Mouse (Mus musculus): ENCODE measurements at regions not wholly inside any gene's neighbourhood (a gene's known extent, or its start where the extent isn't known, plus 50 kb on each side); places are given as distances from the start of the nearest gene placed in this dataset.

DNA sequence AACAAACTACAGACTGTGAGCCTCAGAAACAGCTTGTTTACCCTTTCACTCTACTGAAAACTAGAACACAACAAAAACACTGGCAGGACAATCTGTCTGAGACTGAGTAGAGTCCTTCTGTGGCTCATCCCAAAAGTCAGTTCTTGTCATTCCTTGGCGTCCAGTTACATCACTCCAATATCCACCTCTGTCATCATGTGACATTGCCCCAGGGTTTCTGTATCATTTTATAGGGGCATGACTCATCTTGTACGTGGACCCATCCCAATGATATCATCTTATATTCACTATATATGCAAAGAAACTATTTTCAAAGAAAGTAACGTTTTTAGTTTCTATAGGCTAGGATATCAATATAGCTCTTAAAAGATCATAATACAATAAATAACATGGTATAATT lies 152.3 kb downstream of the Dkk2 start:
- no peak for ATAC-seq (ENCODE audit: low TSS enrichment)

DNA sequence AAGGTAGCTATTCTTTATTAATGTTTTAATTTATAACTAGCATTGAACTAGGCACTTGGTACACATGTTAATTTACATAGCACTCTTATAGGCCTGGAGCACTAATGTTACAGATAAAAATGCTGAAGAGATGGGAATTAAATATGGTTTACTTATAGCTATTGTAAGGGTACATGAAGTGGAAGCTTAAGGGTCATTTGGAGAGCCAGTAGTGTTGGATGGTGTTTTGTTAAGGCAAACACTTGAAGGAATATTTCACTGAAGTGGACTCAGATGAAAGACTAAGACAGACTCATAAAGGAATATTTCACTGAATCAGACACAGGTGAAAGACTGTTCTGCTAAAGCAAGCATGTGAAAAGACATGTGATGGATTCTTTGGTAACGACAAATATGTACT lies 172.7 kb downstream of the Dkk2 start:
- no peak for ATAC-seq (ENCODE audit: low TSS enrichment)

DNA sequence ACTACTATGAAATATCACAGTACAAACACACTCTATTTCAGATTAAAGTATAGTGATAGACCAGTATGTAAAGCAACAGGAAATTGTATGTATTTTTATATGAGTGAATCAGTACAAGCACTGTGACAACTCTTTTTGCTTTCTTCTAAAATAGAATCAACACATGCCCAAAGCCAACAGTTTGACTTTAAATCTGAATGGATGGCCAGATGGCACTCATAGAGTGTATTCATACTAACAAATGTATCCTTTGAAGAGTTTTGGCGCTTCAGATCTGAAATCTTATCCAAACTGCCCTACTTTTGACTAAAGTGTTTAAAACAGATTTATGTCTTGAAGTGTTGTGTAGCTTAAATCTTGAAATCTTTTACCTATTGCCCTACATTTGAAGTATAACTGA lies 184.5 kb downstream of the Dkk2 start:
- ATAC-seq (ENCODE audit: low TSS enrichment): peak; percentile 99

DNA sequence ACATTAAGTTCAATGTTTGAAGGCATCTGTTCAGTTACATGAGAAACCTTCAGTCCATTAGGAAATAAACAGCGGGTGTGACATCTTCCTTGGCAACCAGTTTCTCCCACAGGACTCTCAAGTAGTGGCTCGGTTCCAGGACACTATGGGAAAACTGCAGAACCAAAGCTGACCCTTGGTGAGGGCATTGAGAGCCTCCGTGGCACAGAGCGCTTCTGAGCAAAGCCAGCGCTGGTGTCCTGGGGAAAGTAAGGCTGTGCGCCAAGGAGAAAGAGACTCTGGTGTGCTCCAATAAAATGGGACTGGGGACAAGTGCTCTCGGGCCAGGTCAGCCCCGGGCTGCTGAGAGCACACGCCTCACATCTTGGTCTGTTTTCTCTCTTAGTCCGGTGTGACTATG lies 189.7 kb downstream of the Dkk2 start:
- ATAC-seq (ENCODE audit: low TSS enrichment): no peak

DNA sequence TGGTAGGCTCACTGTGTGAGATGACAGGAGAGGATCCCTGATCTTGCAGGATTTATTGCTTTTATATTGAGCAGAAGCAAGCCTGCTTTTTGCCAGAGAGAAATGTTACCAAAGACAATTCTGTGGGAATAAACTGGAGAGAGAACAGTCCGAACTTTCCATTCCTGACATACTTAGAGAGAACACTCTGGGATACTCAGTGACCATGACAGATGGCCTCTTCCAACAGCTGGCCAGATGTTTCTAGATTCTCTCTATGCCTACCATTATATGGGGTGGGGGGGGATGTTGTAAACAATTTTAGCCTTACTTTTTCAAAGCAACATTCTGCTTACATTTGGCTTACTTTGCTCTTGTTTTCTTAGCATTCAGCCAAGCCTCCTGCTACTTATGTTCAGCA lies 192.7 kb downstream of the Dkk2 start:
- ATAC-seq (ENCODE audit: low TSS enrichment): no peak

DNA sequence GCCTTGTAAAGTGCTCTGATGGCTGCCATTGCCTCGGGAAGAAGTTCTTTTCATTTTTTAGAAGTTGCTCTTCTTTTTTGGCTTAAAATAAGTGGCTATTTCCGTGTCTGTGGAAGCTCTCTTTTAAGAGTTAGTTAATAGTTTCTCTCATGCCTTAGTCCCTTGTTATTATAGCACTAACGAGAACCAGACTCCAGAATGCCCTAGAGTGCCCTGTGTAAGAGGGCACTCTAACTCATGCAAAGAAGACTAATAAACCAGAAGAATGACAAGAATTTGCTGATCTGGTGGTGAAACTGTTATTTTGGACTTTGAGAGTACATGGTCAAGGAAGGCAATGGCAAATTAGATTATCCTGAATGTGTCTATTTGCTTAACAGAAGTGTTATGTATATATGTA lies 202.6 kb downstream of the Dkk2 start:
- ATAC-seq (ENCODE audit: low TSS enrichment): no peak

DNA sequence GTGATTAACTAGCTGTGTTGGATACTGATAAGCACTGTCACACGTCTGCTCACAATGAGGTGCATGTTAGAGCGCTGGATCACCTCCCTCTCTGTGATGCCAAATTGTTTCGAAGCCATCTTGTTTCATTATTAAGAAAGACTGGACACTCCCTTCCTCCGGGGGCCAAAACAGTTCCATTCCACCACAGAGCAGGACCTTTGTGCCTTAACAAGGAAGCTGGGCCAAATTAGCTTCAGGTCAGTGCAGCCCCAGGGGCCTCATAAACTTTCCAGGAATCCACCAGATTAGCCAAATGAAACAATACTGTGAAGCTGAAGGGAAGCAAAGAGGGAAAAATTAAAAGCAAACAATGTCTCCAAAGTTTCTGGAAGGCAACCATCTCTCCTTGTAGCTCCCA lies 241.9 kb downstream of the Dkk2 start:
- ATAC-seq (ENCODE audit: low TSS enrichment): no peak

DNA sequence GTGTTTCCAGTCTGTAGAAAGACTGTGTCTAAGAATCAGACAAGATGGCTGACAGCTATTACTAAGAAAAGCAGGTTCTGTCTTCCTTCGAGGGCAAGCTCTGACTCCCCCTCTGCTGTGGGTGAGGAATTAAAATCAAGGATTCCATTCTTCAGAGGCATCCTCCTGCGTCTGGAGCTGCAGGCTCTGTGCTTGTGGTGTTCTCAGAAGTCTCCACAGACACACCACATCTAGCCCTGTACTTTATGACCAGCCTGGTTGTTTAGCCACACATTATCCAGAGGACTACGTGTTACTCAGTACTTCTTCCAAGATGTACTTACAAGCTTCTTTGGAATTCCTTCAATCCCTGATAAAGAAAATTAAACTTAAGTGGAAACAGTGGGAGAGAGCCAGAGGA lies 258.5 kb downstream of the Dkk2 start:
- ATAC-seq (ENCODE audit: low TSS enrichment): no peak

DNA sequence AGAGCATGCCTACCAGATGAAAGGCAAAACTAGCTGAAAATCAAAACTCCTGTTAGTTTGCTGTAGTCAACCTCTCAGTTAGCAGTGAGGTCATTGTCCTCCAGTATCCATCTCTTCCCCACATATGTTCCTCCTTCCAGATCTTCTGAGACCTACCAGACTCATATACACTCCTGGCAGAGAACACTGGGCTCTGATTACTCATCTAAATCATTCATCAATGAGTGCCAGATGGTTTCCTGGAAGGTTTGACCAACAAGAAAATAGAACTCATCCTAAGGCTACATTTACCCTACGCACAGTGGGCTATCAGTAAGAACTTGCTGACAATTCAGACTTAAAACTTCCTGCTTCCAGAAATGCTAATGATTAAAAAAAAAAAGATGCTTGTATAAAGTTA lies 260.8 kb downstream of the Dkk2 start:
- no peak for ATAC-seq (ENCODE audit: low TSS enrichment)

DNA sequence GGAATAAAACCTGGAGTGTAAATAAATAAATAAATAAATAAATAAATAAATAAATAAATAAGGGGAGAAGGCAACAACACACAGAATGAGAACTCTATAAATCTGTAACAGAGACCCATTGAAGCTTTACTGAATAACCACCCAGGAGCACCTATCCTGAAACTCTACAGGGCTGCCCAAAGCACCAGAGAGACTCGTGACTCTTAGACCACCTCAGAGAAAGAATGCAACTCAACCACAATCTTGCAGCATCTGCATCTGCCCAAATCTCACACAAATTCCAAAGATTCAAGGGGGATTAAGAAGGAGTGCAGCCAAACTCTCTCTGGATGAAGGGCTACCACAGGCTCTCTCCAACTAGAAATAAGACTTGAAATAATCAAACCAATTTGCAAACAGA lies 264.5 kb downstream of the Dkk2 start:
- ATAC-seq (ENCODE audit: low TSS enrichment): no peak

DNA sequence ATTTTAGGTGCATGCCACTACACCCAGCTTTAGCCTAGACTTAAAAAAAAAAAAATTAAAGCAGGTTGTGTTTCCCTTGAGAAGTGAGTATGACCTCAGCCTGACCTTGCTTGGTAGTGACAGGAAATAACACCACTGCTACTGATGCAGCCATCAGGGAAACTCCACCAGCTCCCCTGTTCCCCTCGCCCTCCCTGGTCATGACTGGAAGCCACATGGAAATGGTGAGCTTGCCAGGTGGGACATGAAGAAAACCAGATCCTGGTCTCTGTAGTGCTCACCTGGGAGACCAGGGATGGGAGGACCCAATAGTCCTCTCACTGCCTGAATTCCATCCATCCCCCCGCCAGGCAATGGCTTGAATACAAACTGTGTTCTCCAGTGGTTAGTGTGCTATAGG lies 268.1 kb downstream of the Dkk2 start:
- no peak for ATAC-seq (ENCODE audit: low TSS enrichment)

DNA sequence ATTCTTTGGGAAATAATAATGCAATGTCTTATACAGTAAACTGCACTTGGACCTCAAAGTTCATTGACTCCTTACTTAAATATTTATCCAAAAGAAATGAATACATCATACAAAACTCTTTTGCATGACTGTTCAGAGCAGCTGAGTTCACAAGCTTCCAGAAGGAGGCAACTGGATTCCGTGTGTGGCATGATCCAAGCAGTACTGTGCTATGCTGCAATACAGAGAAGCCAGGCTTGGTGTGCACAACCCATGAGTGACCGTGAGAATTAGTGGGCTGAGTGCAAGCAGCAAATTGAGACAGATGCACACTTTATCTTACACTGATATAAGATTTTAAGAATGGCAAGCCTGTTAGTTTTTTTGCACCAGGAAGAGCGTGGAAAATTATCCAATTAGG lies 270.0 kb upstream of the Gimd1 start:
- no peak for ATAC-seq (ENCODE audit: low TSS enrichment)

DNA sequence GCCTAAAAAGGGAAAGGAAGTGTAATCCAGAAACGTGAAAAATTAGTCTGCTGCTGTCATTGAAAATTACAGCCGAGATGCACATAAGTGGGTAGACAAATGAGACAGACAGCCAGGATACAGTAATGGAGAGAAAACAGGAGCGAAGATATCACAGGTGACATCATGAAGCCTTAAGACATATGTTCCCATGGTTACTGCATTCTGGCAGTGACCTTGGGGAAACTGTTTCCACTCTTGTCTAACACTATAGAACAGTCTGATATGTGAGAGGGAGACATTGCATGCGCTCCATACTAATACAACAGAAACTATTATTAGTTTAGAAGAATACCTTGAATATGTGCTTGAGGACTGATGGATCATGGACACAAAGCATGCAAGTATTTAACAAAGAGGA lies 254.0 kb upstream of the Gimd1 start:
- no peak for ATAC-seq (ENCODE audit: low TSS enrichment)

DNA sequence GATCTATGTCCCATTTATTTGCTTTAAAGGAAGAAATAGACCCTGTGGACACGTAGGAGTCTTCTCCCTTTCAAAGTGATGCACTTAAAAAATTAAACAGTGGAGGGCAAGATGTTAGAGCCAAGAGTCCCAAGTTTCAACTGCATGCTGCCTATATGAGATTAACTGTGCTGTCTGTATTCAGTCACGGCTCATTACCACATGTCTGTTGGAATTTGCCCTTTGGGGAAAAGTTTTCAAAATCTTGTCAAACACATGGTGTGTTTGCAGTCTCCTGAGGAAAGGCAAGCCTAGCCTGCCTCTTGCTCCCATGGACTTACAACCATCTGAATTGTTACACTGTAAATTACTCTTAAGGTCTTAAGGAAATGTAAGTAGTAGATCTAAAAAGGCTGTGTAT lies 211.9 kb upstream of the Gimd1 start:
- ATAC-seq (ENCODE audit: low TSS enrichment): no peak

DNA sequence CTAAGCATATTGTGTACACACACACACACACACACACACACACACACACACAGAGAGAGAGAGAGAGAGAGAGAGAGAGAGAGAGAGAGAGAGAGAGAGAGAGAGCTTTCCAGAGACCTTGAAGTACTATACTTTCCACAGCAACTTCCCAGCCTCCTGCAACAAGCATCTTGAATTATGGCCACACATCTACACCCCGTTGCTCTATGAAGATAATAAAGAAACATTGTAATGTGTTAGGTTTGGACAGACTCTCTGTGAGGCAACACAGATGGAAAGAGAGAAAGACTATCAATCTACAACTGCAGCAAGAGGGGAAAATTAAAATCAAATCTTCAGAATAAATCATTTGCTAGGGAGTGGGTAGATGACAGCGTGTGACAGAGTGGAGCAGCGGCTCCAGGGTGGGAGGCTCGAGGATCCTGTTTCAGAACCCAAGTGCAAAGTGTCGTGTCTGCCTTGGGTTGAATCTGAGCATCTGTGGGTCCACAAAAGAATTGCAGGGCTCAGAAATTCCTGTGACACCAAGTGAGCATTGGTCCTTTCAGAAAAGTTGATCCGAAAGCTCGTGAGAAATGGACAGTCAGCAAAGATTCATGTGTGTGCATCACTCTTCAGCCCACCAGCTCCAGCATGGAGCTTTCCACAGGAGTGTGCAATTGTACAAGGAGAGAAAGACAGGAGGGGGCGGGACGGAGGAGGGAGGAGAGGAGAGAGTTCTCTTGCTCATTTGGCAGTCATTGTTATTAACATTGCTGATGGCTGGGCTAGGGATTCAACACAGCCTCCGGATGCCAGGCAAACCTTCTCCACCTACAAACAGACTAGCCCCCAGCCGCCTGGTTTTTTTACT lies 203.6 kb upstream of the Gimd1 start:
- ATAC-seq (ENCODE audit: low TSS enrichment): peak; percentile 70

DNA sequence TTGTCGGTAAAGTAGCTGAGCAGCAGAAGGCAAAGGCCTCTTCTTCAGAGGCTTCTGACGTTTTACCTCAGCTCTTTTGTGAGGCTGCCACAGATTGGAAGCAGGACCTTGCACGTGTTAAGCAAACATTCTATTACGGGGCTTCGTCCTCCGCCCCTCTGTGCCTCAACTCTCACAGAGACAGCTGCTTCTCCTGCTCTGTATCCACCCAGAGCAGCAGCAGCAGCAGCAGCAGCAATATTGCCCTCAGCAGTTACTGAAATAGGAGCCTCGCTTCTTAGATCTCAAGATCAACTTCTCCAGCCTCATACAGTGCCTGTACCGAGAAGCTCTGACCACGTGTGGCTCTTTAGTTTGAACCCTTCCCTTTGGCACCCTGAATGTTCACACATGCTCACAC lies 202.4 kb upstream of the Gimd1 start:
- no peak for ATAC-seq (ENCODE audit: low TSS enrichment)

DNA sequence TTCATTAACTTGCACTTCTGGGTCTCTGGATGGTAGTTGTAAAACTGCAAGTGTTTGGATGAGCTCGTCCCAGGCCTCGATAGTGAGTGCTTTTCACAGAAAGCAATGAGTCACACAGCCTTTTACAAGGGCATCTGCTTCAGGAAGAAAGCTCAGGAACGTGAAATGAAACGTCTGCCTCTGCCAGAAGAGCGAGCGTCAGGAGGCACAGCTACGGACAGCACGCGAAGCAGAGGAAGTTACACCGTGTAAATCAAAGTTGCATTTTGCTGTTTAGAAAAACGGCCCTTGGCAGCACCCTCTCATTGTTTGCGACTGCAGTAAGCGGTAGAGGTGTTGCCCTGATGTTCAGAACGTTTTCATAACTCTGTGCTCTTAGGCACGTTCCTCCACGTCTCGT lies 201.5 kb upstream of the Gimd1 start:
- peak; percentile 57; the same call in 1 of the 2 replicates for ATAC-seq (ENCODE audit: low TSS enrichment)

DNA sequence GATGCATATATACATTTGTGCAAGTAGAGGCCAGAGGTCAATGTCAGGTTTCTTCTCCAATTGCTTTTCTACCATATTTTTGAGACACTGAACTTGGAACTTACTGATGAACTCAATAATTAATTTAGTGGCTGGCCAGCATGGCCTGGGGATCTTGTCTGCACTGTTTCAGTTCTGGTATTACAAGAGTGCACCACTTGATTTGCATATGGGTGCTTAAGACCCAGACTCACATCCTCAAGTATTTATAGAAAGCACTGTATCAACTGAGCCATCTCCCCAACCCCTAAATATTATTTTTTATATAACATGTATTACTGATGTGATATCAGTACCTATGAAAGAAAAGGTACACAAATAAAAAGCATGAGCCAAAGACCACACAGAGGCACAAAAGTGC lies 197.8 kb upstream of the Gimd1 start:
- ATAC-seq (ENCODE audit: low TSS enrichment): no peak

DNA sequence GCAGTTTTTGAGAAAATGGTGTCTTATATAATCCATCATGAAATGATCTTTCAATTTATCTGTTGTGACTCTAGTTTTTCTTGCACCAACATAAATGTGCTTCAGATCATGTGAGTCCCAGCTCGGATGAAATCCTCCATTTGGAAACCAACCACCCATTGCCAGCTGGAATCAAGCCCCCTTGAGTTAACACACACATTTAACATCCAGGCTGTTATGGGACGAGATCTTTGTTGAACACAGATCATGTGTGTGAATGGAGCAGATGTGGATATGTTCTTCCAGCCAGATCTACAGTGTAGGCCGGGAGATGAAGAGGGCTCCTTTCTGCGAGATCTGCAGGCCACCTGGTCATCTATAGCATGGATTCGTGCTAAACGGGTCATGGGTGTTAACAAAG lies 188.4 kb upstream of the Gimd1 start:
- no peak for ATAC-seq (ENCODE audit: low TSS enrichment)

DNA sequence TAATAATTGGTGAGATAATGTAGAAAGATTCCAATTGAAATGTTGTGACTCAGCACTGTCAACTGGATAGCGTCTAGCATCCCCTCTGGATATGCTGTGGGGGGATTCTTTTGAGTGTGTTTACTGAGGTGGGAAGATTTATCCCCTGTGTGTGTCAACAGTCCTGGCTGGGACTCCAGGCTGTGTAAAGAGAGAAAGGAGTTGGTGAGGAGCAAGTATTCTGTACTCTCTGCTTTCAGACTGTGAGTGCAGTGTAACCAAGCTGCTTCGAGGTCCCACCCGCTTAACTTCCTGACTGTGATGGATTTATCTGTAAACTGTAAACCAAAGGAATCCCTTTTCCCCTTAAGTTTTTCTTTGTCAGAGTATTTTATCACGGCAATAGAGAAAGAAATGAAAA lies 175.7 kb upstream of the Gimd1 start:
- no peak for ATAC-seq (ENCODE audit: low TSS enrichment)

DNA sequence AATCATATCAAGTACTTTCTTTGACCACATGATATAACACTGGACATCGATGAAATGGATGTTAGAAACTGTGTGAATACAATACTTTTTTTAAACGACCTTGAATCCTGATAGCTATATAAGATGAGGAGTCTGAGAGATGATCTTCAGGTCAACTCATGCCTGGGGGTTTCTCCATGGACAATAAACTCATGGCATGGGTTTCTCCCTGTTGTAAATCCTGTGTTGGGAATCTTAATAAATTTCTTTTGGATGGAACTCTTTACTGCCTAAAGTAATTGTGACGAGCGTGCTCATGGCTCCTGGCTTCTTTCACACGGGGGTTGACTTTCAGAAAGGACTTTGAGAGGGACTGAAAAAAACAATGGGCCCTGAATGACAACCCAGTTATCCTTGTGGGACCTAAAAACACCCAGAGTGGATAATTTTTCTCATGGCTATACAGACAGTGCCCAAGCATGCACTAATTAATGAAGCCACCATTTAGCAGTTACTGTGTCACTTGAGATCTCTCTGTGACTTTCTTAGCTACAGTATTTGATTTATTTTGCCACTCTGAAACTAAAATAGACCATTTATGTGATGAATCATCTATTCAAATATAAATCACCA lies 167.2 kb upstream of the Gimd1 start:
- ATAC-seq (ENCODE audit: low TSS enrichment): no peak

DNA sequence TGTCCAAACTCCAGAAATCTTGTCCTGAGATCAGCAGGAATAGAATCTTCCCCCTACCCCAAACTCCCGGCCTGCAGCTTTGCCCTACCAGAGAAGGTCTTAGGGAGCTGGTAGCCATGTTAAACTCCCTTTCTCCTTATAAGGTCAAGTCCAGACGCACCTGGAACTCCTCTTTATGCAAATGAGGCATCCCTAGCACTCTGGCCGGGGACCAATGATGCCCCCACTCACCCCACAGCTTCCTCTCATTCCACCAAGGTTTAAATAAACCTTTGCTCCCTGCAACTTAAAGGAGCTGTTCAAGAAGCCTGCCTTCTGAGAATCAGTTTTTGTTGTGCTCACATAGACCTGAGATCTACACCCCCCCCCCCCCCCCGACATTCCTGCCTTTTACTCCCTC lies 158.6 kb upstream of the Gimd1 start:
- no peak for ATAC-seq (ENCODE audit: low TSS enrichment)

DNA sequence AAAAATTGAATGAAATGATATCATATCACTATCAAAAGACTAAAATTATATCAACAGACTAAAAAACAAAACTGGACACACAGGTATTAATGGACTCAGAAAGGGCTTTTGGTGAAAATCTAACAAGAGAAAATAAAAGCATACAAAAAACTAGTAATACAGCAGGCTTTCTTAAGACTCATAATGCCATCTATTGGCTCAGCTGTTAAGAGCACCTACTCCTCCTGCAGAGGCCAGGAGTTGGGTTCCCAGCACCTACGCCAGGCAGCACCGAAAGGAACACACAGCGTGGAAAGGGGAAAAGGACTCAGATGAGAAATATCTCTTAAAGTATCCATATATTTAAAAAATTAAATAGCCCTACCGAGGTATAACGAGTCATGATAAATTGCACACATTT lies 151.9 kb upstream of the Gimd1 start:
- peak; percentile 67; the same call in 1 of the 2 replicates for ATAC-seq (ENCODE audit: low TSS enrichment)

DNA sequence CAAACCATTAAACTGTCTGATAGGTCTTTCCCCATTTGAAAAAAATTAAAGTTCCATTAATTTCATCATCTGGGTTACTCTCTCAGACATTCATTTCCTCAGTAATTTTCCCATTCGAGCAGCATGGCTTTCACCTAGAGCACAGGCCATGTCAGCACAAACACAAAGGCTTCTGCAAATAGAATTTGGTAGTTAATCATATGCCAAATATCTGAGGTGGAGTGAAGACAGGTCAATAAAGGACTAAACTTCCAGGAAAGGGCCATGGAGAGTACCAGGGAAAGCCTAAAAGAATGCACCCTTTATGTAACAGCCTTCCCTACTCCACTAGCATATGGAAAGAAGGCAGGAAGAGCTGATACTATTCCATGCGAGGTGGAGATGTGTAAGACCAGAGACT lies 150.3 kb upstream of the Gimd1 start:
- no peak for ATAC-seq (ENCODE audit: low TSS enrichment)
